Mouse (Mus musculus): Measurements from ENCODE around the gene Ugt1a2.
"Not testable (repeated sequence)": the region's sequence is repeated elsewhere in the genome, so short reads cannot be mapped to it uniquely, and the experiment has no call there.

Ugt1a2 gene

GRCm38 (mm10) chr1:88217576-88217975 lies 17.2 kb downstream of the Ugt1a2 start:
- no peak for DNase-seq (ENCODE audit: low read depth in 1 of 2, low spot score in 2 of 2)

- DNase-seq (ENCODE audit: low read depth in 1 of 2, low spot score in 2 of 2) = peak in 1 of 2 experiments; percentile 11
Observed at GRCm38 (mm10) chr1:88218051-88218450, 17.6 kb downstream of the Ugt1a2 start.

GRCm38 (mm10) chr1:88218591-88218990 lies 18.2 kb downstream of the Ugt1a2 start:
- DNase-seq (ENCODE audit: low read depth in 1 of 2, low spot score in 2 of 2) = no peak

GRCm38 (mm10) chr1:88219054-88219453 lies 18.7 kb downstream of the Ugt1a2 start:
- no peak for DNase-seq (ENCODE audit: low read depth in 1 of 2, low spot score in 2 of 2)

GRCm38 (mm10) chr1:88220336-88220735 lies 19.9 kb downstream of the Ugt1a2 start:
- no peak for DNase-seq (ENCODE audit: low read depth in 1 of 2, low spot score in 2 of 2)

GRCm38 (mm10) chr1:88222216-88222615 lies 21.8 kb downstream of the Ugt1a2 start:
- DNase-seq (ENCODE audit: low read depth in 1 of 2, low spot score in 2 of 2) = no peak

GRCm38 (mm10) chr1:88223011-88223515 lies 22.7 kb downstream of the Ugt1a2 start:
- DNase-seq (ENCODE audit: low read depth in 1 of 2, low spot score in 2 of 2) = peak in 1 of 2 experiments; percentile 16

GRCm38 (mm10) chr1:88223591-88223990 lies 23.2 kb downstream of the Ugt1a2 start:
- DNase-seq (ENCODE audit: low read depth in 1 of 2, low spot score in 2 of 2) = peak in 1 of 2 experiments; percentile 22

- DNase-seq (ENCODE audit: low read depth in 1 of 2, low spot score in 2 of 2) = no peak
Observed at GRCm38 (mm10) chr1:88224029-88224776, 23.8 kb downstream of the Ugt1a2 start.

GRCm38 (mm10) chr1:88225301-88225700 lies 24.9 kb downstream of the Ugt1a2 start:
- not testable (repeated sequence) for DNase-seq (ENCODE audit: low read depth in 1 of 2, low spot score in 2 of 2)

- no peak for DNase-seq (ENCODE audit: low read depth in 1 of 2, low spot score in 2 of 2)
Observed at GRCm38 (mm10) chr1:88225741-88226140, 25.3 kb downstream of the Ugt1a2 start.

GRCm38 (mm10) chr1:88226670-88227379 lies 26.4 kb downstream of the Ugt1a2 start, which contains the start of gene Mroh2a:
Gene Mroh2a, plus strand, starts transcription at chr1:88226986.
- peak in 1 of 2 experiments; percentile 38 for DNase-seq (ENCODE audit: low read depth in 1 of 2, low spot score in 2 of 2)

- DNase-seq (ENCODE audit: low read depth in 1 of 2, low spot score in 2 of 2) = peak in 1 of 2 experiments; percentile 16
Observed at GRCm38 (mm10) chr1:88227482-88227881, 27.1 kb downstream of the Ugt1a2 start.

GRCm38 (mm10) chr1:88228121-88228520 lies 27.7 kb downstream of the Ugt1a2 start:
- peak in 1 of 2 experiments; percentile 18 for DNase-seq (ENCODE audit: low read depth in 1 of 2, low spot score in 2 of 2)

GRCm38 (mm10) chr1:88229566-88229965 lies 29.2 kb downstream of the Ugt1a2 start:
- no peak for DNase-seq (ENCODE audit: low read depth in 1 of 2, low spot score in 2 of 2)

- DNase-seq (ENCODE audit: low read depth in 1 of 2, low spot score in 2 of 2) = no peak
Observed at GRCm38 (mm10) chr1:88229986-88230385, 29.6 kb downstream of the Ugt1a2 start.

- DNase-seq (ENCODE audit: low read depth in 1 of 2, low spot score in 2 of 2) = no peak
Observed at GRCm38 (mm10) chr1:88230421-88230820, 30.0 kb downstream of the Ugt1a2 start.

- DNase-seq (ENCODE audit: low read depth in 1 of 2, low spot score in 2 of 2) = no peak
Observed at GRCm38 (mm10) chr1:88230981-88231802, 30.8 kb downstream of the Ugt1a2 start.

- no peak for DNase-seq (ENCODE audit: low read depth in 1 of 2, low spot score in 2 of 2)
Observed at GRCm38 (mm10) chr1:88231803-88232499, 31.6 kb downstream of the Ugt1a2 start.

- no peak for DNase-seq (ENCODE audit: low read depth in 1 of 2, low spot score in 2 of 2)
Observed at GRCm38 (mm10) chr1:88232664-88233380, 32.4 kb downstream of the Ugt1a2 start.
